Mouse (Mus musculus): Measurements from ENCODE around the gene C1qtnf2. TPM values are rescaled to one million over a fixed set of nuclear protein-coding genes. Genes with fewer than 3 reads are reported as not detected.

Gene C1qtnf2
- total RNA-seq (2023) = not detected in 4 replicates

DNA sequence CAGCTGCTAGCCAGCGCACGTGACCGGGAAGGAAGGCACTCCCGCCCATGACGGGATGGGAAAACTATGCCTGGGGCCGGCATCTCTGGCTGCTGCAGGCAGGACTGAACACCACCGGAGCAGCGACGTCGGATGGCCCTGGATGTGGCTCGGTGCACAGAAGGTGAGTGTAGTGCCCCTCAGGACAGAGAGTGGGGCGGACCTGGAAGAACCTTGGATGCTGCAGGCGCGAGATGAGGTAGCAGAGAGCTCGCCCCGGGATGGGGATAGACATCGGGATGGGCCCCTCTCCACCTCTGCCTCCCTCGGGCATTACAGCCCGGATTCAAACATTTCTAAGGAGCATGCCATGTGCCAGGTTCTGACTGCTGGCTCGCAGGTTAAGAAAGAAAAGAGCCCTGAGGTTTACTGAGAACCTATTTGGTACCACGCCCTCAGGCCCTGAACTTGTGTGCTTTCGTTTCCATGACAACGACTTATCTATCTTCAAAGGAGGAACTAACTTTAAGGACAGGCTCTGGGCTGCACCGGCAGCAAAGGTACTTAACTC, at the start of gene C1qtnf2:
Gene C1qtnf2, plus strand, starts transcription at position 52 of the 550 bp plus-strand sequence.

DNA sequence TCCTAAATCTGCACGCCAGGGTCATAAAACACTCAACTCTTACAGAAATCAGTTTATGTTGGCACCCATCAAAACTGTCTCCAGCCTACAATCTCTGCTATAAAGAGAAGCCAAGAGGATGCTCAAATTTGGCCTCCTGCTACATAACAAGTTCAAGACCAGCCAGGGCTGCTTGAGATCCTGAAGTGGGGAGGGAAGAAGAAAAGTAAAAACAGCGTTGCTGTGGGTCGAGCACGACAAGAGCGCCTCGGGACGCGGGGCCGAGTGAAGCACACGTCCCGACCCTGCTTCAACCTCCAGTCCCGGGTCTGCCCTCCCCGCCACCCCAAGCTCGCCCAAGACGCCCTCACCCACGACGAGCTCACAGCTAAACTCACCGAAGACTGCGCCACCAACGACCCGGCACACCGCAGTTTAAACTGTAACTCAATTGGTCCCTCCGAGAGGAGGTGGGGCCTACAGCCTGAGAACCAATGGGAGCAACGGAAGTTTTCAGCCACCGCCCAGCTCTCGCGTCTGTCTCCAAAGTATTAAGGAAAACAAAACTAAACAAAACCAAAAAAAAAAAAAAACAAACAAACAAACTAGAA, 48.2 kb upstream of the C1qtnf2 start, which contains the start of gene Pttg1:
Gene Pttg1, minus strand, starts transcription at position 428 of the 590 bp plus-strand sequence.

DNA sequence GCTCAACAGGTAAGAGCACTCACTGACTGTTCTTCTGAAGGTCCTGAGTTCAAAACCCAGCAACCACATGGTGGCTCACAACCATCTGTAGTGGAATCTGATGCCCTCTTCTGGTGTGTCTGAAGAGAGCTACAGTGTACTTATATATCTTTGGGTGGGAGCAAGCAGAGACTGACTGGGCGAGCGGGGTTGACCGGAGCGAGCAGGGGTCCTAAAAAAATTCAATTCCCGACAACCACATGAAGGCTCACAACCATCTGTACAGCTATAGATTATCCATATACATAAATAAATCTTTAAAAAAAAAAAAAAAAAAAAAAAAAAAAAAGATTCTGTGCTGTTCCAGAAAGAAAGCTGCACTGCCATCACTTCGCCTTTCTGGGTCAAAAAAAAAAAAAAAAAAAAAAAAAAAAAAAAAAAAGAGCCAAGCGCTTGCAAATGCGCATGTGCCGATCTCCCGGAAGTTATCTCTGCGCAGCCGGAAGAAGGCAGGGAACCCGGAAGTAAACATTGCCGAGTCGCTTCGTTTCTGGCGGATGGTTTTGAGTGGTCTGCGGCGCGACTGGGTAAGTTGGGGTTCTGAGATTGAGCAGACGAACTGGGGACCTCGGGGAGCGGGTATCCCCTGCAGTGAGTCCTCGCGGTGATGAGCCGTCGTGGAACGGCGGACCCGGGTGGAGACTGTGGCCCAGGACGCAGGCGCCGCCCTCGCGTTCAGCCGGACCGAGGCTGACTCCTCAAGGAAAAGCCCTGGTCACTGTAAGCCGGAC, 40.6 kb upstream of the C1qtnf2 start, which contains the start of gene Slu7:
Gene Slu7, plus strand, starts transcription at position 491 of the 770 bp plus-strand sequence.

DNA sequence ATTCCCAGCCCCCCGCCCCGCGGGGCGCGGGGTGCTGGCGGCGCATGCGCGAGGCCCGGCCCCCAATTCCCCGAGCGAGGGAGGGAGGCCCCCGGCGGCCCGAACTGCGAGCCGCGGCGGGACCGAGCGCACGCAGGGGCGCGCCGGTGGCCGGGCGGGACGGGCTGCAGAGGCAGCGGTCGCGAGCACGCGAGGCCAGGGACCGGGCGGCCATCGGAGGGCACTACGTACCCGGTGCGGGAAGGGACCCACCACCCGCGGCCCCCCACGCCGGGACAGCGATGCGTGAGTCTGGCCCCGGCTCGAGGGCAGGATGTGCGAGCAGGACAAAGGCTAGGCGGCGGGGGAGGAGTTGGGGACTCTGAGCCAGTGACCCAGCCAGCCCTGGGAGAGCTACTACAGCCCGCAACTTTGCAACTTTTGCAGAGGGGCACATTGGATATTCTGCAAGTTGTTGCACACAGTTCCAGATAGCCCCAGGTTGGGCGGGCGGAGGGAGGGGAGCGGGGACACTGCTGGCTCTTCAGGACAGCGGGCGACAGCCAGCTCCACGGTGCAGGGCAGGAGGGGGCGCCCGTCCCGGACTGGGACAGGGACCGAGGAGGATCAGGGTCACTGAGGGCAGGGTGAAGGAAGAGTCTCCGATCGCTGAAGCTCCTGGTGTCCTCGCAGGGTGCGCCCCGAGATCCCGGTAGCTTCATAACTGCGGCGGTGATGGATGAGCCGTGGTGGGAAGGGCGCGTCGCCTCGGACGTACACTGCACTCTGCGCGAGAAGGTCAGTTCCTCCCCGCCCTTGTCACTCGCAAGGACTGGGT, 54.8 kb downstream of the C1qtnf2 start, which contains the start of gene Ccnjl:
Gene Ccnjl, plus strand, starts transcription at position 102 of the 817 bp plus-strand sequence.

Other genes with a start within 250 kb of the C1qtnf2 start
- gene Pttg1, start 48.0 kb upstream of the C1qtnf2 start, total RNA-seq (2023) = 44.2 to 54.2 TPM (median 48.6 TPM) in 4 replicates
- gene Slu7, start 40.5 kb upstream of the C1qtnf2 start, total RNA-seq (2023) = 94.3 to 105 TPM (median 101 TPM) in 4 replicates
- gene Ccnjl, start 54.5 kb downstream of the C1qtnf2 start, total RNA-seq (2023) = not detected in 4 replicates
- not detected in 4 replicates for gene 4933415A04Rik, start 112.8 kb downstream of the C1qtnf2 start, total RNA-seq (2023)
- not detected in 4 replicates for gene Fabp6, start 127.3 kb downstream of the C1qtnf2 start, total RNA-seq (2023)
- gene Pwwp2a, start 207.7 kb downstream of the C1qtnf2 start, total RNA-seq (2023) = 57.1 to 67.0 TPM (median 61.6 TPM) in 4 replicates

Measured in B cell, adult 62 days (primary cell).